Mouse (Mus musculus) olfactory bulb, adult 2 months (tissue): ENCODE results near the gene Lsm4.

ENCODE experiments used
- CTCF ChIP-seq: fragments of 200-500 bp; IDR thresholded peaks from 2 replicates; pipeline ENCODE4 v1.5.1; 2012; ENCODE audit warnings: low read depth, mild to moderate bottlenecking, low read length, moderate library complexity; ENCODE audit not compliant: insufficient read depth
- POLR2A ChIP-seq: fragments of 200-500 bp; IDR thresholded peaks from 2 replicates; pipeline ENCODE4 v1.6.1; 2012; ENCODE audit warnings: mild to moderate bottlenecking, low read depth, low read length, moderate library complexity; ENCODE audit not compliant: insufficient read depth

GRCm38 (mm10) chr8:70698310-70699109 is 25.5 kb downstream of the Lsm4 start, which contains the start of gene Jund:
- no peak for TF ChIP-seq CTCF
- TF ChIP-seq POLR2A: peak; percentile 100
